Mouse (Mus musculus) heart, adult 2 months (tissue): ENCODE measurements around the gene Hoxc10. TPM values are rescaled to one million over a fixed set of nuclear protein-coding genes. Genes with fewer than 3 reads are reported as not detected.

Experiments used
- DNase-seq, 2 experiments: peaks; one replicate each; pipeline ENCODE4 v3.0.0; 2021
- H3K27ac ChIP-seq: fragments of 200-600 bp; 2 replicates; pipeline ENCODE4 v1.8.1; 2022
- H3K27me3 ChIP-seq: fragments of 200-500 bp; 2 replicates; pipeline ENCODE4 v1.6.1; 2012; ENCODE audit warnings: mild to moderate bottlenecking, low read length, inconsistent platforms, mixed read lengths; ENCODE audit not compliant: control insufficient read depth, insufficient read depth
- H3K36me3 ChIP-seq: fragments of 200-500 bp; 2 replicates; pipeline ENCODE4 v1.6.1; 2012; ENCODE audit warnings: low read length, inconsistent platforms; ENCODE audit not compliant: control insufficient read depth, insufficient read depth
- H3K4me1 ChIP-seq: fragments of 200-500 bp; 2 replicates; pipeline ENCODE4 v1.6.1; 2011; ENCODE audit warnings: low read length; ENCODE audit not compliant: control insufficient read depth, insufficient read depth
- H3K4me3 ChIP-seq: fragments of 200-600 bp; 2 replicates; pipeline ENCODE4 v1.8.1; 2022
- H3K79me2 ChIP-seq: fragments of 200-500 bp; replicated peaks from 2 replicates; pipeline ENCODE4 v1.6.1; 2012; ENCODE audit warnings: mild to moderate bottlenecking, inconsistent platforms, low read length, moderate library complexity, mixed read lengths; ENCODE audit not compliant: control insufficient read depth, insufficient read depth
- H3K9ac ChIP-seq: fragments of 200-500 bp; 2 replicates; pipeline ENCODE4 v1.6.1; 2012; ENCODE audit warnings: low read depth, mild to moderate bottlenecking, control low read depth, inconsistent platforms, low read length, mixed read lengths
- CTCF ChIP-seq: fragments of 200-600 bp; IDR thresholded peaks from 2 replicates; pipeline ENCODE4 v1.8.1; 2022; ENCODE audit warnings: antibody characterized with exemption, mild to moderate bottlenecking, moderate library complexity
- EP300 ChIP-seq: fragments of 200-500 bp; IDR thresholded peaks from 2 replicates; pipeline ENCODE4 v1.6.1; 2011; ENCODE audit warnings: low read depth, low read length, control low read depth; ENCODE audit not compliant: insufficient read depth
- POLR2A ChIP-seq: fragments of 200-500 bp; IDR thresholded peaks from 2 replicates; pipeline ENCODE4 v1.6.1; 2011; ENCODE audit warnings: mild to moderate bottlenecking, low read depth, low read length, control low read depth; ENCODE audit not compliant: insufficient read depth
- WGBS: fragments of 180-500 bp; shearing (Covaris S2); methylation state at CpG from one replicate; pipeline ENCODE4 v1.1.7; 2018; 5-methylcytosine and 5-hydroxymethylcytosine counted together
- intact Hi-C: fragments of 180-260 bp; cut with DNase I; formaldehyde crosslinking; loops from one replicate; pipeline ENCODE4 v1.15.1; 2025
- polyA plus RNA-seq: library from polyadenylated mRNA; depleted of rRNA; stranded (reverse); fragments of >200 nt; gene quantifications from 2 replicates; pipeline ENCODE4 v1.2.3, GENCODE M21; 2012
- total RNA-seq, 2 experiments: library from RNA; stranded (reverse); gene quantifications; 2 replicates each; pipeline ENCODE4 v1.2.3; 2021

Gene Hoxc10
- total and polyA plus RNA-seq, 3 experiments = not detected

- Histone ChIP-seq H3K27ac (no peak overlapping the region), H3K36me3 (no peaks in the 10 kb centered on the region), H3K4me3 (no peak overlapping the region; the same call in 1 of the 2 replicates), H3K4me1 (no peaks in the 10 kb centered on the region), H3K79me2 (no peaks in the 10 kb centered on the region), H3K27me3 (peaks cover 23% of the 10 kb centered on the region), H3K9ac (no peak overlapping the region)
- intact Hi-C loops = no loop called here
- WGBS = 41% methylated on average over 11 of the region's 11 CpGs
- TF ChIP-seq CTCF (no peak), POLR2A (no peak)
- DNase-seq = no peak
Measured at GRCm38 (mm10) chr15:102999955-103000354, 33.4 kb downstream of the Hoxc10 start.

- no peak for TF ChIP-seq CTCF
- no peak for TF ChIP-seq POLR2A
- TF ChIP-seq EP300 = no peak
- Histone ChIP-seq H3K9ac (no peak overlapping the region), H3K79me2 (no peaks in the 10 kb centered on the region), H3K27ac (no peak overlapping the region), H3K36me3 (no peaks in the 10 kb centered on the region), H3K4me3 (no peak overlapping the region), H3K27me3 (peaks cover 26% of the 10 kb centered on the region), H3K4me1 (no peaks in the 10 kb centered on the region)
- WGBS = 43% methylated on average over 24 of the region's 24 CpGs
- intact Hi-C loops = no loop called here
- no peak for DNase-seq
Measured at GRCm38 (mm10) chr15:103000501-103000901, 33.9 kb downstream of the Hoxc10 start.

- no peaks in the 10 kb centered on the region for H3K4me1 ChIP-seq
- no peak overlapping the region for H3K9ac ChIP-seq
- no peak overlapping the region for H3K27ac ChIP-seq
- H3K36me3 ChIP-seq = no peaks in the 10 kb centered on the region
- 53% methylated on average over 2 of the region's 2 CpGs for WGBS
- DNase-seq = no peak
- H3K4me3 ChIP-seq = no peak overlapping the region
- H3K27me3 ChIP-seq = peaks cover 22% of the 10 kb centered on the region
- no peaks in the 10 kb centered on the region for H3K79me2 ChIP-seq
- TF ChIP-seq CTCF = no peak
- TF ChIP-seq POLR2A = no peak
- TF ChIP-seq EP300 = no peak
- intact Hi-C loops = no loop called here
Measured at GRCm38 (mm10) chr15:103001370-103001769, 34.8 kb downstream of the Hoxc10 start.

GRCm38 (mm10) chr15:103002156-103002555, 35.6 kb downstream of the Hoxc10 start:
- H3K4me3 ChIP-seq = no peak overlapping the region
- H3K4me1 ChIP-seq = no peaks in the 10 kb centered on the region
- WGBS = 43% methylated on average over 4 of the region's 4 CpGs
- TF ChIP-seq CTCF = no peak
- no peak for TF ChIP-seq POLR2A
- TF ChIP-seq EP300 = no peak
- H3K79me2 ChIP-seq = no peaks in the 10 kb centered on the region
- H3K27me3 ChIP-seq = peaks cover 21% of the 10 kb centered on the region
- no peak for DNase-seq
- H3K36me3 ChIP-seq = no peaks in the 10 kb centered on the region
- H3K9ac ChIP-seq = no peak overlapping the region
- no peak overlapping the region for H3K27ac ChIP-seq
- intact Hi-C loops = no loop called here

DNA sequence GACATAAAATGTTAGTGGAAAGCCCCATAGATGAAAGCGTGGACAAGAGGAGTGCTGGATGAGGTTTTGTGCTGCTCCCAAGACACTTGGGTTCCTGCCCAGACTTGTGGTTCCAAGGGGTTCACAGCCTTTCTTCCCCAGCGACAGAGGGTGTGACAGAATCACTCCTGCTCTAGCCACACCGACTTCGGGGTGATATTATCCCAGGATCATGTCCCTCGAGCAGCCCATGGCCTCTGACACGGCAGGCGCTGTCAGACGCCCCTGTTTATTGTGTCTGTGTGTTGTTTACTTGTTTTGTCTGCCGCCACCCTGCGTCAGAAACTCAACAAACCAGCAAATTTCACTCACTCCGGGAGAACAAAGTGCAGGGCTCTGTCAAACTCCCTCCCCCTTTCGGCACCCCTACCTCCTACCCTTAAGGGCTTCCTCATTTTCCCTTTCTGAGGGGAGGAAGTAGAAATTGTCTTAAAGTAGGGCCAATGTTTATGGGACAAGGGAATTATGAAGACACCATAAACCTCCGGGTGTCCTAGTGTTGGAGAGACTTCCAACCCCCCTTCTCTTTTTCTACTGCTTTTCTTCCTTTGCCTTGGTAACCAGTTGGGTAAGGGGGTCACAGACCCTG, 36.3 kb downstream of the Hoxc10 start:
- Histone ChIP-seq H3K79me2 (no peaks in the 10 kb centered on the region), H3K4me1 (no peaks in the 10 kb centered on the region), H3K4me3 (no peak overlapping the region), H3K36me3 (no peaks in the 10 kb centered on the region), H3K27ac (no peak overlapping the region), H3K27me3 (peaks cover 15% of the 10 kb centered on the region), H3K9ac (no peak overlapping the region)
- TF ChIP-seq CTCF = no peak
- TF ChIP-seq EP300 = no peak
- TF ChIP-seq POLR2A = no peak
- no peak for DNase-seq
- WGBS = 35% methylated on average over 13 of the region's 13 CpGs
- intact Hi-C loops = no loop called here

DNA sequence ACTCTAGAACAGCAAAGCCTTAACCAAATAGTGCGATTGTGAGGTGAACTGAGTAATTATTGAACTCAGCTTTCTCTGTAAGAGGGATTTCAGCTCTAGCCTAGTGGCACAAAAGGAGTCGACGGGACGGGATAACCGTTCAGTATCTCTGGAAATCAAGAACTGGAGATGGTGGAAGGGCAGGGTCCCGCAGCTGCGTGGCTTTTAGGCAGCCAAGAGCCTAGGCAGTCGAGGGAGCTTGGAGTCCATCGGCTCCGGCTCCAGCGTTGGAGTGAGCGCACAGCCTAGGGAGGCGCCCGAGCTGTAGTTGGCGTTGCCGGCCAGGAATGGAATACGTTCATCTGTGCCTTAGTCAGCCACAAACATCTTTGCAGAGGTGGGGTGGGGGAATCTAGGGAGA, 38.7 kb downstream of the Hoxc10 start:
- 10% methylated on average over 17 of the region's 17 CpGs for WGBS
- TF ChIP-seq POLR2A (no peak), EP300 (no peak), CTCF (no peak)
- H3K9ac ChIP-seq = no peak overlapping the region
- intact Hi-C loops = no loop called here
- no peaks in the 10 kb centered on the region for H3K79me2 ChIP-seq
- H3K4me1 ChIP-seq = no peaks in the 10 kb centered on the region
- no peak overlapping the region for H3K27ac ChIP-seq
- H3K36me3 ChIP-seq = no peaks in the 10 kb centered on the region
- no peak for DNase-seq
- peaks cover 15% of the 10 kb centered on the region for H3K27me3 ChIP-seq
- no peak overlapping the region for H3K4me3 ChIP-seq

DNA sequence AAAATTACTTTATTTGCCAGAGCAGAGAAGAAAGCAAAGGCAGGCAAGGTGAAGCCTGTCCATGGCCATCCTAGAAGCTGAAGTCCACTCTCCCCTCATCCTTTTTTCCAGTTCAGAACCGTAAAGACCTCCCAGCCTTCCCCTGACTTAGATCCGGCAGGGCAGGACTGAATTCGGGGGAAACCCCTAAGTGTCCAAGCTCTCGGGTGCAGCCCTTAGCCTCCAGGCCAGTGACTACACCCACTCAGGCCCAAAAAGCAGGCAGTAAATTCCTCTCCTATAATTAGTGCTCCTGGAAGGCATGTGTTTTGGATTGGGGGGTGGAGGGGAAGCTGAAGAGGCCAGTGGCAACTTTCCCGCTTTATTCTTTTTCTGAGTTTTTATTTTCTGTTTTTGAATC, 39.2 kb downstream of the Hoxc10 start:
- Histone ChIP-seq H3K79me2 (no peaks in the 10 kb centered on the region), H3K4me3 (no peak overlapping the region), H3K9ac (no peak overlapping the region), H3K27ac (no peak overlapping the region), H3K27me3 (peaks cover 19% of the 10 kb centered on the region), H3K4me1 (no peaks in the 10 kb centered on the region), H3K36me3 (no peaks in the 10 kb centered on the region)
- TF ChIP-seq EP300 (no peak), CTCF (no peak), POLR2A (no peak)
- intact Hi-C loops = no loop called here
- 16% methylated on average over 5 of the region's 5 CpGs for WGBS
- no peak for DNase-seq
